Mouse (Mus musculus): ENCODE data around the gene Tmem86a. TPM values are rescaled to one million over a fixed set of nuclear protein-coding genes. Genes with fewer than 3 reads are reported as not detected.

Tmem86a gene
- polyA plus RNA-seq (2014; fragmentation: Illumina TruSeq; extraction: RNeasy Lipid Tissue Mini Kit (QIAGEN cat#74804); ENCODE audit: low read depth, low replicate concordance) = 23.6 TPM

GRCm38 (mm10) chr7:47050366-47050765 lies at the start of gene Tmem86a:
Tmem86a (plus strand) TSS chr7:47050601.

GRCm38 (mm10) chr7:47008168-47008993 lies 42.0 kb upstream of the Tmem86a start, which contains the start of gene Spty2d1:
Spty2d1 (minus strand) TSS chr7:47008411.

Other genes with a start within 250 kb of the Tmem86a start
- gene Ldha, start 209.1 kb upstream of the Tmem86a start, polyA plus RNA-seq (2014; fragmentation: Illumina TruSeq; extraction: RNeasy Lipid Tissue Mini Kit (QIAGEN cat#74804); ENCODE audit: low read depth, low replicate concordance) = 788 TPM
- gene Ldhc, start 189.4 kb upstream of the Tmem86a start, polyA plus RNA-seq (2014; fragmentation: Illumina TruSeq; extraction: RNeasy Lipid Tissue Mini Kit (QIAGEN cat#74804); ENCODE audit: low read depth, low replicate concordance) = not detected
- gene Tsg101, start 130.6 kb upstream of the Tmem86a start, polyA plus RNA-seq (2014; fragmentation: Illumina TruSeq; extraction: RNeasy Lipid Tissue Mini Kit (QIAGEN cat#74804); ENCODE audit: low read depth, low replicate concordance) = 83.4 TPM
- 6.5 TPM for gene Uevld, start 92.1 kb upstream of the Tmem86a start, polyA plus RNA-seq (2014; fragmentation: Illumina TruSeq; extraction: RNeasy Lipid Tissue Mini Kit (QIAGEN cat#74804); ENCODE audit: low read depth, low replicate concordance)
- not detected for gene Gm9999, start 67.0 kb upstream of the Tmem86a start, polyA plus RNA-seq (2014; fragmentation: Illumina TruSeq; extraction: RNeasy Lipid Tissue Mini Kit (QIAGEN cat#74804); ENCODE audit: low read depth, low replicate concordance)
- 6.7 TPM for gene Spty2d1, start 42.2 kb upstream of the Tmem86a start, polyA plus RNA-seq (2014; fragmentation: Illumina TruSeq; extraction: RNeasy Lipid Tissue Mini Kit (QIAGEN cat#74804); ENCODE audit: low read depth, low replicate concordance)
- not detected for gene Ptpn5, start 83.1 kb downstream of the Tmem86a start, polyA plus RNA-seq (2014; fragmentation: Illumina TruSeq; extraction: RNeasy Lipid Tissue Mini Kit (QIAGEN cat#74804); ENCODE audit: low read depth, low replicate concordance)
- gene Mrgpra6, start 154.3 kb downstream of the Tmem86a start, polyA plus RNA-seq (2014; fragmentation: Illumina TruSeq; extraction: RNeasy Lipid Tissue Mini Kit (QIAGEN cat#74804); ENCODE audit: low read depth, low replicate concordance) = not detected
- gene Mrgpra9, start 202.2 kb downstream of the Tmem86a start, polyA plus RNA-seq (2014; fragmentation: Illumina TruSeq; extraction: RNeasy Lipid Tissue Mini Kit (QIAGEN cat#74804); ENCODE audit: low read depth, low replicate concordance) = not detected

All from heart, adult 10 weeks (tissue).